Mouse (Mus musculus) T-helper 2 cell (primary cell): ENCODE results near the gene Gm49403.
"Not testable (repeated sequence)": the region's sequence is repeated elsewhere in the genome, so short reads cannot be mapped to it uniquely, and the experiment has no call there.

Experiments
- in situ Hi-C: fragments of 300-600 bp; cut with MboI, MseI; formaldehyde crosslinking; loops from one replicate; pipeline ENCODE4 v1.15.1; 2025; ENCODE audit warnings: high pct_unique_total_duplicates

The Gm49403 gene

GRCm38 (mm10) chr19:8883616-8884015 lies at the start of gene Gm49403, which contains the start of gene Lbhd1:
TSS of gene Gm49403 (plus strand) at chr19:8883930.
TSS of gene Lbhd1 (plus strand) at chr19:8883732.
- in situ Hi-C loops: no loop called here

- in situ Hi-C loops: not testable (repeated sequence)
Measured at GRCm38 (mm10) chr19:8836327-8836726, 47.4 kb upstream of the Gm49403 start.

- in situ Hi-C loops: no loop called here
Measured at GRCm38 (mm10) chr19:8837251-8837791, 46.4 kb upstream of the Gm49403 start, which contains the start of gene Bscl2. TSS of gene Bscl2 (plus strand) at chr19:8837467.

- in situ Hi-C loops: no loop called here
Measured at GRCm38 (mm10) chr19:8838041-8838730, 45.5 kb upstream of the Gm49403 start.

GRCm38 (mm10) chr19:8839103-8839907 lies 44.4 kb upstream of the Gm49403 start, which contains the start of gene Gng3:
TSS of gene Gng3 (minus strand) at chr19:8839194.
- in situ Hi-C loops: no loop called here

GRCm38 (mm10) chr19:8839908-8840791 lies 43.6 kb upstream of the Gm49403 start:
- in situ Hi-C loops: no loop called here

GRCm38 (mm10) chr19:8841012-8841411 lies 42.7 kb upstream of the Gm49403 start:
- in situ Hi-C loops: no loop called here

- in situ Hi-C loops: no loop called here
Measured at GRCm38 (mm10) chr19:8842961-8843360, 40.8 kb upstream of the Gm49403 start.

GRCm38 (mm10) chr19:8844371-8845129 lies 39.2 kb upstream of the Gm49403 start:
- in situ Hi-C loops: no loop called here

GRCm38 (mm10) chr19:8848356-8848755 lies 35.4 kb upstream of the Gm49403 start:
- in situ Hi-C loops: no loop called here

- in situ Hi-C loops: no loop called here
Measured at GRCm38 (mm10) chr19:8850402-8850901, 33.3 kb upstream of the Gm49403 start, which contains the start of gene Lrrn4cl. TSS of gene Lrrn4cl (plus strand) at chr19:8850768.

GRCm38 (mm10) chr19:8851639-8852038 lies 32.1 kb upstream of the Gm49403 start:
- in situ Hi-C loops: no loop called here

- in situ Hi-C loops: no loop called here
Measured at GRCm38 (mm10) chr19:8852236-8852928, 31.3 kb upstream of the Gm49403 start.

- in situ Hi-C loops: no loop called here
Measured at GRCm38 (mm10) chr19:8853117-8853516, 30.6 kb upstream of the Gm49403 start.

- in situ Hi-C loops: loop anchor here (5.0 kb wide), 1 partner anchor 250 kb away; no protein-coding TSS in a partner anchor
Measured at GRCm38 (mm10) chr19:8857689-8858088, 26.0 kb upstream of the Gm49403 start.

- in situ Hi-C loops: loop anchor here (5.0 kb wide), 1 partner anchor 248 kb away; no protein-coding TSS in a partner anchor
Measured at GRCm38 (mm10) chr19:8859018-8859417, 24.7 kb upstream of the Gm49403 start.

GRCm38 (mm10) chr19:8864265-8864664 lies 19.5 kb upstream of the Gm49403 start:
- in situ Hi-C loops: no loop called here

GRCm38 (mm10) chr19:8870381-8870780 lies 13.3 kb upstream of the Gm49403 start:
- in situ Hi-C loops: not testable (repeated sequence)

GRCm38 (mm10) chr19:8870838-8871237 lies 12.9 kb upstream of the Gm49403 start:
- in situ Hi-C loops: no loop called here
